Mouse (Mus musculus) monocyte, adult 2 months (primary cell): ENCODE data around the gene Atp13a1.

Experiments used
- DNase-seq, 2 experiments: peaks; one replicate each; pipeline ENCODE4 v3.0.0; 2022; ENCODE audit warnings: low spot score in 2 of 2, low read depth in 1 of 2

The Atp13a1 gene

DNA sequence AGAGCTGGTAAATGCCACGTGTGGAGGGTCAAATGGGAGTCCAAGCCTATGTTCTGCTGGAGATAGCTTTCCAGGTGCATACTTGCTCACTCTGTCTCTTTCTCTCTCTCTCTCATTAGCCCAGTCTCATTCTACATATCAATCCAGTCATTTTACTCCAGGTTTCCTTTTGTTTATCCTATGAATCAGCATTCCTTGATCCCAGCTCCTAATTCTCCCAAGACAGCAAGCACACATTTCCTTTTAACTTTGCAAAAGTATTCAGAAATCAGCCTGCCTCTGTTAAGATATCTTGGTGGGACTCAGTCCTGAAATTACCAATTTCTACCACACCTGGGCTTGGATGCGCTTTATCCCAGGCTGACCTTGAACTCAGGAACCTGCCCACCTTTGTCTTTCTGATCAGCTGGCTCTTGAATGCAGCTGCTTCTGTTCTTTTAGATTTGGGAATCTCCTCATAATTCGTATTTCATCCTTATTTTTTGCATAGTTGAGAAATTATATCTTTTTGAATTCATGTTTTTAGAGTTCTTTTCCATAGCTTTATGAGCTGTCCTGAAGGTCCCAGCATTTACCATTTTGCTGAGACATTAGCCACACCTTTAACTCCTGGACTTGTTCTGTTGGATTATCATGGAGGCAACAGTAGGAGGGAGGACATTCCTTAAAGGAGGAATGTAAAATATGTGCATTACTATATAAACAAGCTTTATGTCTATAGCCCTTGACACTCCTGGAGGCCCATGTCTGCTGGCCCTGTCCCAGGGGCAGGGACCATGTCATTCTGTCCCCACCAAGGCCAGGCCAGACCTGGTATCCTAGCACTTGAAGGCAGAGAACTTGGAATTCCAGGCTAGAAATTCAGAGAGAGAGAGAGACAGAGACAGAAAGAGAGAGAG is 56.5 kb downstream of the Atp13a1 start:
- no peak for DNase-seq

DNA sequence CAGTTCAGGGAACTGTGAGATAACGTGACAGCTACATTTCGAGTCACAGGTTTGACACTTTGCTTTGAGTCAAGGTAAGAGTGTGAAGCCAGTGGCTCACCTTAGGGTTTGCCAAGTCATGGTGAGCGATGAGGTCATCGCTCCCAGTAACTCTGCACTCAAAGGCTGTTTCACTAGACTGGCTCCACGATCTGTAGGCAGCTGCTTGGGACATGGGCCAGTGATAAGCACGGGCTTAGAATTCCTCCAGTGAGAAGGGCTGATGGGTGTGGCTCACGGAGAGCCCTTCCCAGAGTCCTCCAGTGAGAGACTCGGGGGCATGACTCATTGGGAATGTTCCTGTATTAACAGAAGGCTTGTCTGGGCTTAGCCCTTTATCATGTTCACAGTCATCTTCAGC is 58.0 kb downstream of the Atp13a1 start:
- DNase-seq, result no peak

GRCm38 (mm10) chr8:69849899-69850298 is 58.9 kb downstream of the Atp13a1 start:
- DNase-seq, result no peak

DNA sequence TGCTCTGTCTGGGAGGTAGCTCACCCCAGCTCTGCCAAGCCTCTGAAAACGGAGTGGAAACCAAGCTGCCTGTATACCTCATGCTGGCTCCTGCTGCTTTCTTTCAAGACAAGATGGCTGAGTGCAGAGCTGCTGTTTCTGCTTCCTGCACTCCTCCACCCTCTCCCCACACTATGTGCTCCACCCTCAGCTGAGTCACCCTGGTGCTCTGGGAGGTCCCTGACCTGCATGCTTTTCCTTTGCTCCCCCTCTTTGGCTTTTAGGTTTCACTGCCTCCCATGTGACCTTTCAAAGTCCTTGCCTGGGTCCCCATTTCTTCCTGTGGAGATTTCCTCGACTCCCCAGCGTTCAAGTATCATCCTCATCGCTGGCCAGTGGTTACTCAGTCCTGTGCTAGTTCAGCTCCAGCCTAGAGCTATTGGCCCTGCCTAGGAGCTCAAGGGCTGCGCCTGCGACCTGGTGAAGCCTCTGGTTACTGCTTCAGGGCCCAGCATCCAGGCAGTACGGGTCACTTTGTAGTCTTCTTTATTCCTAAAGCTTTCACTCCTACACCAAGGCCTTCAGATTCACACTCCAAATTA is 60.1 kb downstream of the Atp13a1 start:
- no peak for DNase-seq

GRCm38 (mm10) chr8:69853869-69854268 is 62.9 kb downstream of the Atp13a1 start:
- DNase-seq, result no peak
